Mouse (Mus musculus): ENCODE measurements around the gene Abtb2. TPM values are rescaled to one million over a fixed set of nuclear protein-coding genes. Genes with fewer than 3 reads are reported as not detected.
A peak's percentile ranks its signal among the peaks of the same experiment; 100 is the strongest.

The Abtb2 gene
- polyA plus RNA-seq, 1 experiment from 2014 or later = 4.5 TPM

DNA sequence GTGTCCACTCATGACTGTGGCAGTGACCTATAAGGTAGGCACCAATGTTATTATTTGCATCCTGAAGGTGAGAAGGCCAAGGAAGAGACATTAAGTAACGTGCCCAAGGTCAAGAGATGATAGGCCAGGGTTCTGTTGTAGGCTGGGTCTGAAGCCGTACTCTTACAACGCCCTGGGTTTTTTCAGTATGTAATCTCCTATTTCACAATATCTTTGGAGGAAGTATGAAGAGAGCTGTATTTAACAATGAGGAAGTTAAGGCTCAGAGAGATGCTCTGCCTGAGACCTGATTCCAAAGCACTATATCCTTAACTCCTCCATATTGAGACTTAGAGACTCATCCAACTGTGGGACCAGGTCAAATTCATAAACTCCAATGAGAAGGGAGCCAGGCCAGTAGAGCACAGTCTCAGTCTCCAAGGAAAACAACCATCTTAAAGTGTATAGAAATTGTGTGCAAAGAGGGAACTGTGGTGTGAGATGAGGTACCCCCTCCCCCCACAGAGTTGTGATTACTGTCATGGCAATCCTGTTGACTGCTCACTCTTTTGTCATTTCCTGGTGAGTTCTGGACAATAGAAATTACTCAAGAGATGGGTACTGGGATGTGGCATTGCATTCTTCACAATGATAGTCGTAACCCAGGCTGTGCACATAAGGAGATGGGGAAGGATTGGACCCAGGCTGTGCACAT is 39.8 kb downstream of the Abtb2 start:
- ATAC-seq = 0 out of 2 replicates have a peak, but pooled peaks have one; percentile 26
- 82% methylated on average over 4 of the region's 4 CpGs for WGBS
- no peak overlapping the region for H3K4me3 ChIP-seq (replicated peaks)

GRCm38 (mm10) chr2:103607926-103608325 is 41.8 kb downstream of the Abtb2 start:
- H3K9ac ChIP-seq = no peak overlapping the region
- WGBS = 82% methylated on average over 10 of the region's 10 CpGs
- no peak for ATAC-seq
- H3K4me2 ChIP-seq (replicated peaks) = no peak overlapping the region
- no peaks in the 10 kb centered on the region for H3K4me1 ChIP-seq (replicated peaks)
- no peak overlapping the region for H3K4me3 ChIP-seq (replicated peaks)
- no peak overlapping the region for H3K27ac ChIP-seq
- no peaks in the 10 kb centered on the region for H3K9me3 ChIP-seq
- H3K36me3 ChIP-seq = no peaks in the 10 kb centered on the region
- H3K27me3 ChIP-seq (replicated peaks) = no peaks in the 10 kb centered on the region

More for the DNA sequence above, 39.8 kb downstream of the Abtb2 start:
- no peak overlapping the region for H3K9ac ChIP-seq
- H3K36me3 ChIP-seq = no peaks in the 10 kb centered on the region
- no peak overlapping the region for H3K4me2 ChIP-seq (replicated peaks)
- no peak overlapping the region for H3K27ac ChIP-seq
- no peaks in the 10 kb centered on the region for H3K9me3 ChIP-seq
- 0 out of 2 replicates have a peak, but pooled peaks cover 3% of the 10 kb centered on the region for H3K4me1 ChIP-seq (replicated peaks)
- no peaks in the 10 kb centered on the region for H3K27me3 ChIP-seq (replicated peaks)

- WGBS = 51% methylated on average over 1 of the region's 1 CpGs
- no peaks in the 10 kb centered on the region for H3K27me3 ChIP-seq (replicated peaks)
- H3K4me2 ChIP-seq (replicated peaks) = no peak overlapping the region
- no peak overlapping the region for H3K27ac ChIP-seq
- H3K4me1 ChIP-seq (replicated peaks) = no peaks in the 10 kb centered on the region
- H3K4me3 ChIP-seq (replicated peaks) = no peak overlapping the region
- no peak overlapping the region for H3K9ac ChIP-seq
- H3K9me3 ChIP-seq = no peaks in the 10 kb centered on the region
- H3K36me3 ChIP-seq = no peaks in the 10 kb centered on the region
- ATAC-seq = no peak
Measured at GRCm38 (mm10) chr2:103608947-103609346, 42.8 kb downstream of the Abtb2 start.

DNA sequence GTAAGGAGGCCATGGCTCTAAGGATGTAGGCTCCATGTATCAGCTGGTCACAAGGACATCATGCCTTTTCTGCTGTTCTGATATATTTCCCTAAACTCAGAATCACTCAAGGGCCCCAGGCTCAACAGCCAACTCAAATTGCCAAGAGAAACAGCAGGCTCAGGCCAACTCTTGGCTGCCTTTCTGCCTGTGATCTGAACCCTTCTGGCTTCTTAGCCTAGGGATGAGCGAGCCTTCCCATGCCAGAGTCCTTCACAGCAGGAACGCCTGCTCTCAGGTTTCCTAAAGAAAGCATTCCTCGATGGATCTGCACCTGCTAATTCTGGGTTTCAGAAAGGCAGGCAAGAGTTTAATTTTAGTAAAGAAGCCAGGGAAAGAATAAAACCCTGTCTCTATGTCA is 43.4 kb downstream of the Abtb2 start:
- H3K27ac ChIP-seq = no peak overlapping the region
- WGBS = 72% methylated on average over 3 of the region's 3 CpGs
- no peaks in the 10 kb centered on the region for H3K27me3 ChIP-seq (replicated peaks)
- H3K36me3 ChIP-seq = no peaks in the 10 kb centered on the region
- no peak overlapping the region for H3K4me2 ChIP-seq (replicated peaks)
- no peak for ATAC-seq
- no peaks in the 10 kb centered on the region for H3K4me1 ChIP-seq (replicated peaks)
- no peak overlapping the region for H3K4me3 ChIP-seq (replicated peaks)
- H3K9me3 ChIP-seq = no peaks in the 10 kb centered on the region
- H3K9ac ChIP-seq = no peak overlapping the region

DNA sequence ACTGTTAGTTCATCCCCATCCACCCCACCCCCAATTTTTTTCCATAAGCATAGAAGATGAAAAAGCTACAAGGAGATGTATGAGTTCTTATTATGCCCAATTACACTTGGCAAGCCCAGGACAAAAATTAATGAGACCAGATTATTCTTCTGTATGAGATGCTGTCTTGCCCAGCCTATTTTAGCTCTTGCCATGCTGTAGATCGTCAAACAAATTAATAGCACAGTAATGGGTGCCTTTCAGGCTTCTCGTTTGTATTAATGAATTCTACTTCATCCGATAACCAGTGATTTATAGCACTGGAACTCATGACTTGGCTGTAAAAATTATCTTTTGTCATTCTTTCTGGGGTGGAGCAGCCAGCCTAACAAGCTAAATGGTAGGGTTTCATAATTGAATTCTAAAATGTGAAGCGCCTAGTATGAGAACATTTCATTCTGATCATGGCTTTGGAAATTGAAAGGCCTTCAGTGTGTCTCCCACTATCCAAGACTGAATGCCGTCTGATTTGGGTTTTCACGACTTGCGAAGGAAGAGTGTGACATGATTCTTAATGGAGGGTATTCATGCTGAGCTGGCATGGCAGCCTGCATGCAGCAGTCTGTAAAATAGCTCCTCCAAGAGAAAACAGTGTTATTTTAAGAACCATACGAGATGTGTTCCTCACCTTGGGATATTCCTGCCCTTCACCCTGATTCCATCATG is 44.9 kb downstream of the Abtb2 start:
- no peaks in the 10 kb centered on the region for H3K27me3 ChIP-seq (replicated peaks)
- no peak overlapping the region for H3K4me2 ChIP-seq (replicated peaks)
- H3K9me3 ChIP-seq = no peaks in the 10 kb centered on the region
- H3K27ac ChIP-seq = no peak overlapping the region
- no peak for ATAC-seq
- H3K9ac ChIP-seq = no peak overlapping the region
- H3K36me3 ChIP-seq = no peaks in the 10 kb centered on the region
- no peak overlapping the region for H3K4me3 ChIP-seq (replicated peaks)
- 86% methylated on average over 8 of the region's 8 CpGs for WGBS
- no peaks in the 10 kb centered on the region for H3K4me1 ChIP-seq (replicated peaks)

- Histone ChIP-seq H3K4me2 (replicated peaks) (no peak overlapping the region), H3K4me3 (replicated peaks) (no peak overlapping the region), H3K4me1 (replicated peaks) (no peaks in the 10 kb centered on the region), H3K27ac (no peak overlapping the region), H3K27me3 (replicated peaks) (no peaks in the 10 kb centered on the region), H3K36me3 (no peaks in the 10 kb centered on the region), H3K9me3 (no peaks in the 10 kb centered on the region), H3K9ac (no peak overlapping the region)
- no peak for ATAC-seq
- WGBS = 81% methylated on average over 3 of the region's 3 CpGs
Measured at GRCm38 (mm10) chr2:103613865-103614264, 47.8 kb downstream of the Abtb2 start.

- Histone ChIP-seq H3K9ac (no peak overlapping the region), H3K9me3 (no peaks in the 10 kb centered on the region), H3K4me3 (replicated peaks) (no peak overlapping the region), H3K27ac (no peak overlapping the region), H3K4me1 (replicated peaks) (no peaks in the 10 kb centered on the region), H3K36me3 (no peaks in the 10 kb centered on the region), H3K4me2 (replicated peaks) (no peak overlapping the region), H3K27me3 (replicated peaks) (no peaks in the 10 kb centered on the region)
- no peak for ATAC-seq
- WGBS = 82% methylated on average over 5 of the region's 5 CpGs
Measured at GRCm38 (mm10) chr2:103615028-103615427, 48.9 kb downstream of the Abtb2 start.

GRCm38 (mm10) chr2:103618407-103618806 is 52.3 kb downstream of the Abtb2 start:
- ATAC-seq = no peak
- H3K4me2 ChIP-seq (replicated peaks) = no peak overlapping the region
- H3K27ac ChIP-seq = no peak overlapping the region
- no peaks in the 10 kb centered on the region for H3K4me1 ChIP-seq (replicated peaks)
- H3K36me3 ChIP-seq = no peaks in the 10 kb centered on the region
- no peak overlapping the region for H3K9ac ChIP-seq
- H3K9me3 ChIP-seq = no peaks in the 10 kb centered on the region
- no peak overlapping the region for H3K4me3 ChIP-seq (replicated peaks)
- H3K27me3 ChIP-seq (replicated peaks) = no peaks in the 10 kb centered on the region

- Histone ChIP-seq H3K9me3 (no peaks in the 10 kb centered on the region), H3K9ac (no peak overlapping the region), H3K27me3 (replicated peaks) (no peaks in the 10 kb centered on the region), H3K27ac (no peak overlapping the region), H3K4me1 (replicated peaks) (no peaks in the 10 kb centered on the region), H3K36me3 (no peaks in the 10 kb centered on the region), H3K4me3 (replicated peaks) (no peak overlapping the region), H3K4me2 (replicated peaks) (no peak overlapping the region)
- ATAC-seq = no peak
- WGBS = 62% methylated on average over 4 of the region's 4 CpGs
Measured at GRCm38 (mm10) chr2:103622950-103623349, 56.8 kb downstream of the Abtb2 start.

GRCm38 (mm10) chr2:103625349-103625932 is 59.3 kb downstream of the Abtb2 start:
- 35% methylated on average over 7 of the region's 7 CpGs for WGBS
- Histone ChIP-seq H3K9me3 (no peaks in the 10 kb centered on the region), H3K4me3 (replicated peaks) (no peak overlapping the region), H3K36me3 (no peaks in the 10 kb centered on the region), H3K27me3 (replicated peaks) (no peaks in the 10 kb centered on the region), H3K4me2 (replicated peaks) (no peak overlapping the region), H3K9ac (no peak overlapping the region), H3K4me1 (replicated peaks) (0 out of 2 replicates have a peak, but pooled peaks cover 3% of the 10 kb centered on the region), H3K27ac (no peak overlapping the region)
- ATAC-seq = 0 out of 2 replicates have a peak, but pooled peaks have one; percentile 31

DNA sequence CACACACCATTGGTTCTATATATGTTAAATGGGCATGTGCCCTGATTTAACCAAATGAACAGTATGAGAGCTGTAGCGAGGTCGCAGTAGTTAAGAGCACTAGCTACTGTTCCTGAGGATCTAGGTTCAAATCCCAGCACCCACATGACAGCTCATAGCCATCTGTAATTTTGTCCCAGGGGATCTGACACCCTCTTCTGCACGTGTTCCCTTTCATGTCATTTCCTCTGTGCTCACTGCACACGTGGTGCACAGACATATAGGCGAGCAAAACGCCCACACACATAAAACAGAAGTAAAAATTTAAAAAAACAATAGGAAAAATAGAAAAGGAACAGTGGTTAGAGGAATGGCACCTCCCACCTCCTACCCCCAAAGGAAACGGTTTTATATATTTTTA is 61.0 kb downstream of the Abtb2 start:
- H3K9ac ChIP-seq = no peak overlapping the region
- ATAC-seq = no peak
- no peak overlapping the region for H3K27ac ChIP-seq
- H3K4me2 ChIP-seq (replicated peaks) = no peak overlapping the region
- 78% methylated on average over 7 of the region's 7 CpGs for WGBS
- no peaks in the 10 kb centered on the region for H3K36me3 ChIP-seq
- H3K9me3 ChIP-seq = no peaks in the 10 kb centered on the region
- H3K4me3 ChIP-seq (replicated peaks) = no peak overlapping the region
- H3K27me3 ChIP-seq (replicated peaks) = no peaks in the 10 kb centered on the region
- peaks cover 3% of the 10 kb centered on the region for H3K4me1 ChIP-seq (replicated peaks)

DNA sequence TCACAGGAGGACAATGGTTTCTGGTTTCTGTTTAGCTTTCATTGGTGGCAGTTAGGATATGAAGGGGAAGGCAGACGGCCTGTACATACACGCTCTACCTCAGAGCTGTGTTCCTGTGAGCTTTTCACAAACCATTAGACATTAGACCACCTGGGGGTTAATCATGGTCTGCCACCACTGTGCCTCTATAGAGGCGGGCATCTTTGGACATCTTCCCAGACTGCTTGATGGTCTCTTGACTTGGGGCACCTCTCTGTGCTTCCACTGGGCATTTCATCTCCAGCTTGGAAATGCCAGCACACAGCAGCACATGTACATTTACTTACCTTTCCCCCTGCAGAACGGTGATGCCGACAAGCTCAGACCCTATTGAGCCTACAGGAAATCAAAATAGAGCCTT is 63.8 kb downstream of the Abtb2 start:
- Histone ChIP-seq H3K4me2 (replicated peaks) (no peak overlapping the region), H3K9me3 (no peaks in the 10 kb centered on the region), H3K9ac (no peak overlapping the region), H3K36me3 (no peaks in the 10 kb centered on the region), H3K4me3 (replicated peaks) (no peak overlapping the region), H3K4me1 (replicated peaks) (peaks cover 6% of the 10 kb centered on the region), H3K27ac (no peak overlapping the region), H3K27me3 (replicated peaks) (no peaks in the 10 kb centered on the region)
- no peak for ATAC-seq
- 72% methylated on average over 5 of the region's 5 CpGs for WGBS

All from intestine, embryonic 15.5 days (tissue).